Mouse (Mus musculus): ENCODE measurements around the gene F12. TPM values are rescaled to one million over a fixed set of nuclear protein-coding genes. Genes with fewer than 3 reads are reported as not detected.

Gene F12
- not detected in 2 replicates for total RNA-seq (2017)

DNA sequence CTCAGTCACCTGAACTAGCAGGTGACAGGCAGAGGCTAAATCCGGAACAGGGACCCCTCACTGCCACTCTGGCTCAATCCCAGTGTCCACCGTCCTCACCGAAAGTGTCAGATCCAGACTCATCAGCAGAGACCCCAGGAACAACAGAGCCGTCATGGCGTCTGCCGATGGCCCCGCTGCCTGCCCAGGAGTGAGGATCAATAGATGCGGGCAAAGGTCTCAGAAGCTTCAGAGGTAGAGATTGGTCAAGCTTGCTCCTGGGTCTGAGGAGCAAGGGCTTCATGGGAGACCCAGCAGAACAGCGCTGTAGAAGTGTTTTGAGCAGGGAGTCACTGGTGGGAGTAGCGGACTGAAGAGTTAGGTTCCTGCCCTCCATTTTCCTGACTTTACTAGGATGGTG lies at the start of gene F12:
F12 (minus strand) TSS at position 181 of the 400 bp plus-strand sequence.
- no peak for ATAC-seq (replicated peaks in 1 of 2; ENCODE audit: insufficient read depth in 1 of 2, low FRiP score in 2 of 2, low TSS enrichment in 1 of 2, low read depth in 1 of 2, poor library complexity in 2 of 2, severe bottlenecking in 2 of 2)

- ATAC-seq (replicated peaks in 1 of 2; ENCODE audit: insufficient read depth in 1 of 2, low FRiP score in 2 of 2, low TSS enrichment in 1 of 2, low read depth in 1 of 2, poor library complexity in 2 of 2, severe bottlenecking in 2 of 2): no peak
Measured at GRCm38 (mm10) chr13:55476256-55476655, 49.7 kb upstream of the F12 start.

DNA sequence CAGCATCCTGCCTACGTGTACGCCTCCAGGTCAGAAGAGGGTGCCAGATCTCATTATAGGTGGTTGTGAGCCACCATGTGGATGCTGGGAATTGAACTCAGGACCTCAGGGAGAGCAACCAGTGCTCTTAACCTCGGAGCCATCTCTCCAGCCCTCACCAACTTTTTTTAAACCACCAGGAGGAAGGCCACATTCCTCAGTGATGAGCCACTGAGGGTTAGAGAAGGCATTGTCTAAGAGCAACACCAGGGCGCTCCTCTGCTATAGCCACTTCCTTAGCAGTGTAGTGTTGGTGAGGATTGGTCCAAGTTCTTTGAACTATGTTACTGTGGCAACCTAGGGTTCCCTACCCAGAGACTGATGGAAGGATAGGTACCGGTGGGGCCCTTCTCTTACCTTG lies 49.2 kb upstream of the F12 start:
- ATAC-seq (replicated peaks in 1 of 2; ENCODE audit: insufficient read depth in 1 of 2, low FRiP score in 2 of 2, low TSS enrichment in 1 of 2, low read depth in 1 of 2, poor library complexity in 2 of 2, severe bottlenecking in 2 of 2): no peak

DNA sequence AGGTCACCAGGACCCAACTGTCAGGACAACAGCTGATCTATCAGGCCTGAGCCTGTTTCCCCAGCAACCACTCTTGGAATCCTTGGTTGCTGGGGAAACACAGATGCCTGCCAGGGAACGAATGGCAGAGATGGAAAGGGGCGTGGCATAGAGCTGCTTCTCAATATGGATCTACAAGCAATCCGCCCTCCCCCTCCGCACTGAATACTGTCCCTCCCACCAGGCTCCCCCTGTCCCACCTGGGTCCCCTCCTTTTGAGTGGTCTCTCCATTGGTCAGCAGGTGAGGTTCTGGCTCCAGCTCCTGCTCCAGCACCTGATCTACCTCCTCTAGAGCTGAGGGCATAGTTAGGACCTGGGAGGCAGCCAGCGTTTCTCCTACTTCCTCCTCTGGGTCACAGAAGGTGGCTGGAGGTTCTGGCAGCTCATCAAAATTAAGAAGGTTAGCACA lies 48.1 kb upstream of the F12 start:
- peak; percentile 8 to 48; a peak in 2 of 4 replicates for ATAC-seq (replicated peaks in 1 of 2; ENCODE audit: insufficient read depth in 1 of 2, low FRiP score in 2 of 2, low TSS enrichment in 1 of 2, low read depth in 1 of 2, poor library complexity in 2 of 2, severe bottlenecking in 2 of 2)

DNA sequence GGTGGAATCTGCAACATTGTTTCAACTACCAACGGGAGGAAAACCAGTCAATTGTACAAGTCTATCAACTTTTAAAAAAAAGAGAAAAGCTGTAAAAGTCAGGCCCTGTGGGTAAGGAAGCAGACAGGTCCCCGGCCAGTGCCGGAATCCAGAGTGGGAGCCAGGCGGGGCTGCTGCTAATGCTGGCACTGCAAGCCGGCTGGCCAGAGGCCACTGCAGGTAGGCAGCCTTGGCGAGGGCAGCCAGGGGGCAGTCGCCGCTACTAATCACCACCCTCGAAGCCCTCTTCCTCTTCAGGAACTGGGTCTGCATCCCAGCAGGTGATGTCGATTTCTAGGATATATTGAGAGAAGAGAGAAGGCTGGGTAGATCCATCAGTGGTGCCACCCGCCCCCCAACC lies 47.4 kb upstream of the F12 start:
- ATAC-seq (replicated peaks in 1 of 2; ENCODE audit: insufficient read depth in 1 of 2, low FRiP score in 2 of 2, low TSS enrichment in 1 of 2, low read depth in 1 of 2, poor library complexity in 2 of 2, severe bottlenecking in 2 of 2): no peak

DNA sequence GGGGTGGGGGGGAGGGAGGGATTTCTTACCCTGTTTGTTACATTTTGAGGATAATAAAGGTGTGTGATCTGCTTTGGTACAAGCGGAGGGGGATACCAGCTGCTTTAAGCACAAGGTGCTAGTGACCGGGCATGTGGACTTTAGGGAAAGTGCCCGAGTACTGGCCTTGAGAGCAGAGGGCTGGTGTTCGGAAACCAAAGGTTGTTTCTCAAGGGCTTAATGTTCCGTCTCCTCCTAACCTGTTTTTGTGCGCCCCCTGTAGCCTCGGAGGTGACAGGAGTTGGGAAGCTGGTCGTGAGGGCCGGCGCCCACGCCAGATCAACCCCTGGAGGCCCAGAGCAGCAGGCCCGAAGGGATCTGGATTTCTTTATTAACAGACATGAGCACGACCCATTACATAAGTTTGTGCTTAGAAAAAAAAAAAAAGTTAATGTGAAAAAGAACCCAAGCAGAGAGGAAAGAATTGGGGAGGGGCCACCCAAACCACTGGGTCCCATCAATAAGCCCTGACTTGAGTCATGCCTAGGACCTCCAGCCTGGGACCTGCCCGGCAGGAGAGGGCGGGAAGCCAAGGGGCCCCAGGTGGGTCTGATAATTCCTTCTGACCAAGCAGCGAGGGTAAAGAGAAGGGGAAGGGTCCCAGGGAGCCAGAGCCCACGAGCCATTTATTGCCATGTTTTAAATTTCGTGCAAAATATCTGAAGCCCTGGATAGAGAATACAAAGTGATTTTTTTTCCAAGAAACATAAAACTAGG lies 46.7 kb upstream of the F12 start:
- ATAC-seq (replicated peaks in 1 of 2; ENCODE audit: insufficient read depth in 1 of 2, low FRiP score in 2 of 2, low TSS enrichment in 1 of 2, low read depth in 1 of 2, poor library complexity in 2 of 2, severe bottlenecking in 2 of 2): no peak

GRCm38 (mm10) chr13:55472132-55473022 lies 45.8 kb upstream of the F12 start:
- peak in 1 of 2 experiments; percentile 3; a peak in 1 of 4 replicates for ATAC-seq (replicated peaks in 1 of 2; ENCODE audit: insufficient read depth in 1 of 2, low FRiP score in 2 of 2, low TSS enrichment in 1 of 2, low read depth in 1 of 2, poor library complexity in 2 of 2, severe bottlenecking in 2 of 2)

DNA sequence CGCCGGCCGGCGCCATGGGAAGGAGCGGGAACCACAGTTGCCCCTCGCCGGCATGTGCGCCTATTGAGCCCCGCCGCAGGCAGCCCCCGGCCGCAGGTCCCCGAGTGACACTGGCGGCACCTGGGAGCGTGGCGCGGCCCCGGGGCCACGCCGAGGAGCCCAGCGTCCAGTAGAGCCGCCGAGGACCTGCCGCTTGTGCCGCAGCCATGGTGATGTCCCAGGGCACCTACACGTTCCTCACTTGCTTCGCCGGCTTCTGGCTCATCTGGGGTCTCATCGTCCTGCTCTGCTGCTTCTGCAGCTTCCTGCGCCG lies 45.2 kb upstream of the F12 start:
- no peak for ATAC-seq (replicated peaks in 1 of 2; ENCODE audit: insufficient read depth in 1 of 2, low FRiP score in 2 of 2, low TSS enrichment in 1 of 2, low read depth in 1 of 2, poor library complexity in 2 of 2, severe bottlenecking in 2 of 2)

- ATAC-seq (replicated peaks in 1 of 2; ENCODE audit: insufficient read depth in 1 of 2, low FRiP score in 2 of 2, low TSS enrichment in 1 of 2, low read depth in 1 of 2, poor library complexity in 2 of 2, severe bottlenecking in 2 of 2): peak; percentile 43 to 65
Measured at GRCm38 (mm10) chr13:55471156-55471818, 44.7 kb upstream of the F12 start.

DNA sequence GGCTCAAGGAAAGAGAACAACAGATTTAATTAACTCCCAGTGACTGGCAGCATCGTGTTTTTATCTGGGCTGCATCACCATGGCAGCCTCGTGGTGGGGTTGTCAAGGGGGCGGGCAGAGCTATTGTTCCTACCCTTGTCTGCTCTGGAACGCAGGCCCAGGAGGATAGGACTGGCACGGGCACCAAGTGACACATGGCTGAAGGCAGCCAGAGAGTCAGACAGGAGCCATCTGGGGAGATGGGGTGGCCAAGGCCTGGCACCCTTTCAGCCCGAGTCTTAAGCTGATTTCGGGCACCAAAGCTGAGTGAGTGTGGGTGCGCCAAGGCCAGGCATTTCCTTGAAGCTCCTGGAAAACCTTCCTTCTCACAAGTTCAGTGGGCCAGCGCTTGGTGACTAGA lies 43.8 kb upstream of the F12 start:
- ATAC-seq (replicated peaks in 1 of 2; ENCODE audit: insufficient read depth in 1 of 2, low FRiP score in 2 of 2, low TSS enrichment in 1 of 2, low read depth in 1 of 2, poor library complexity in 2 of 2, severe bottlenecking in 2 of 2): no peak

DNA sequence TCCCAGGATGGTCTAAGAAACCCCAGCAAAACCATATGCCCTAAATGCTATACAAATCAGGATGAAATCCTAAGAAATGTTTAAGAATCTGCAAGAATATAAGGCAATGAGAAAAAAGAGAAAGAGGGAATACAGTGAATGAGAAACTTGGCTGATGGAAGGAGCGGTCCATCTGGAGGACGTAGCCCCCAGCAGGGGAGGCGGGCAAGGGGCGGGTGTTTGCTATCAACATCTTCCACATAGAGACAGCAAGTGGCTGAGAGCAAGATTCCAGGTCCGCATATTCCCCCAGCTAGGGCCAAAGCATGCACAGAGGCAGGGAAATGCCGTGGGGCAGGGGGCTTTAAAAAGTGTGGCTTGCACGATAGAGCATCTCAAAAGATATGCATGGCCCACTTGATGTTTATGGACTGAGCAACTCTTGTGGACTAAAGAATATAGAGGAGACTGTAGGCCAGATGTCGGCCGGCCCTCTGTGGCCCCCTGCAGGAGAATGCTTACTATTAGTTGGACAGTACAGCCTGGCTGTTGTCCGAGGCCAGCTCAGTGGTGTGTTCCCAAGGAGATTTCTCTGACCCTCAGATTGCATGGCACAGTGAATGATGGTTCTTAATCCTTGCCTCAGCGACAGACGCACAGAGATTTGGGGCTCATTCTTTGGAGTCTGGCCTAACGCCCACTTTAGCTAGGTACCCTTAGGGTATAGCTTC lies 42.4 kb upstream of the F12 start:
- ATAC-seq (replicated peaks in 1 of 2; ENCODE audit: insufficient read depth in 1 of 2, low FRiP score in 2 of 2, low TSS enrichment in 1 of 2, low read depth in 1 of 2, poor library complexity in 2 of 2, severe bottlenecking in 2 of 2): no peak

DNA sequence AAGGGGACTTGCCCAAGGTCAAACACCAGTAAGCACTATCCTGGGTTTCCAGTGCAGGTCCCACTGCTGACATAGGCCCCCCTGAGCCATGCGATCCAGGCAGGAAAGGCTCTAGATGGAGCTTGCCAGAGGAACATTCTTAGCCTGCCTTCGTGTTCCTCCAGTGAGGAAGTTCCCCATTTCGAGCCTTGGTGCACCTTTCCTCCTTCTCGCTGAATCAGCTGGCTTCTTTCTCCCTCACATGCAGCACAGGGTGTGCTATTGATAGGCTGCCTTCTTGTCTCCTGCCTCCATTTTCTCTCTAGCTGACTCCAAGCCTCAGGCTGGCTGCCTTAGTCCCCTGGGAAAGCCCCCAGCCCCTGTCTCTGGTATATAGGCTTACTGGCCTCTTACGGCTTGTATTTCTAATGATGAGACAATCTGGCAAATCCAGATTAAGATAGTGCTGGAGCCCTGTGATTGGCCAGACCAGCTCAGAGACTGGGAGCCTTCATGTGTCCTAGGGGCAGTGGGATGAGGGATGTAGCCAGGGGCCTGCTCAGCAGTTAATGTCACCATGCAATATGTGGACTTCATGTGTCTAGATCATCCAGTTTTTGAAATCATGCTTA lies 39.3 kb upstream of the F12 start:
- peak; percentile 24 to 48; a peak in 2 of 4 replicates for ATAC-seq (replicated peaks in 1 of 2; ENCODE audit: insufficient read depth in 1 of 2, low FRiP score in 2 of 2, low TSS enrichment in 1 of 2, low read depth in 1 of 2, poor library complexity in 2 of 2, severe bottlenecking in 2 of 2)

DNA sequence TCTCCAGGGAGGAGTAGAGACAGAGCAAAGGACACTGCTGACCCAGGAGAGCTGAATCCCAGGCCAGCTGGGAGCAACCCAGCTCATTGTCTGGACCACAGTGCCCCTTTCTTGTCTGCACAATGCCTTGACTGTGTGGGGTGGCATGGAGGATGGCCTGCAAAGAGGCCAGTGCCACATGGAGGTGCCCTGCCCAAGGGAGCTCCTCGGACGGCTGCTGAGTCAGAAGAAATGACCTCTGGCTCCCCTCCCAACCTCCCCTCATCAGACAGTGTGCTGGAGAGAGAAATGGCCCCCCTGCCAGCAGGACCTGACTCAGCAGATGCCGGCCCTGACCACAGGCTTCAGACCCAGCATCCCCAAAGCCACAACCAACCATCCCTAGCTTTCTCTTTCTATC lies 38.6 kb upstream of the F12 start:
- peak; percentile 17 to 18; a peak in 1 of 4 replicates for ATAC-seq (replicated peaks in 1 of 2; ENCODE audit: insufficient read depth in 1 of 2, low FRiP score in 2 of 2, low TSS enrichment in 1 of 2, low read depth in 1 of 2, poor library complexity in 2 of 2, severe bottlenecking in 2 of 2)

DNA sequence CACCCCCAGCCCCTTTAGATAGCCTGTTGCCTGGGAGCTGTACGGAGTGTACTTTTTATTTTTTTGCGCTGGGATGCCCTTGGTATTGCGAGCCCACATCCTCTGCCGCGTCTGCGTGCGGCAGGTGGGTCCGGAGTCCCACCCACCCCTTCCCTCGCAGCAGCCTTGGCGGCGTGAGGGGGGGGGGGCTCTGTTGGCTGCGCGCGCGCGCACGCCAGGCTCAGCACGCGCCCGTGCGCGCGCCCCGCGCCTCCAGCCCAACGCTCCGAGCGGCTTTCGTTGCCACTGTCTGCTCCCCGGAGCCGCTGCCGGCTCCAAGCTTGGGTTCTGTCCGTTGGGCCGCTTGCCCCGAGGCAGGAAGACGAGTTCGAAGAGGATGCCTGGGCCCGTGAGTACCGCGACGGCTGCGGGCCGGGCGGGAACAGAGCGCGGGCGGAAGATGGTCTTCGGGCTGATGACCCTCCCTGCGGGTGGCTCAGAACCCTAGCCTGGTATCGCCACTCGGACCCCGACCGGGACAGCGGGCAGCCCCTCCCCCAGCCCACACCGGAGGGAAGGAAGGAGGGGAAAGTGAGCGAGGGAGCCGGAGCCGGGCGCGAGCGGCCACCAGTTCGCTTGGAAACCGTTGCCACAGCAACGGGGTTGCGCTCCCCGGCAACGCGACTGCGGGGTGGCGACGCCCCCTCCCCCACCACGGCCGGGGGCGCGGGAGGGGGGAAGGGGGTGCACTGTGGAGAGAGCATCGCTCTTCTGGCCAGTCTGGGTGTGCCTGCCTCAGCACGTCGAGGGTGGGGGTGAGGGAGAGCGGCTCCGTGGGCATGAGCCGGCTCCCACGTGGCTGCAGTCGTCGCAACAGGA lies 37.7 kb upstream of the F12 start, which contains the start of gene Prr7:
Prr7 (plus strand) TSS at position 241 of the 858 bp plus-strand sequence.
- ATAC-seq (replicated peaks in 1 of 2; ENCODE audit: insufficient read depth in 1 of 2, low FRiP score in 2 of 2, low TSS enrichment in 1 of 2, low read depth in 1 of 2, poor library complexity in 2 of 2, severe bottlenecking in 2 of 2): peak in 1 of 2 experiments; percentile 26; a peak in 1 of 4 replicates

GRCm38 (mm10) chr13:55463399-55464026 lies 36.9 kb upstream of the F12 start:
- ATAC-seq (replicated peaks in 1 of 2; ENCODE audit: insufficient read depth in 1 of 2, low FRiP score in 2 of 2, low TSS enrichment in 1 of 2, low read depth in 1 of 2, poor library complexity in 2 of 2, severe bottlenecking in 2 of 2): no peak

DNA sequence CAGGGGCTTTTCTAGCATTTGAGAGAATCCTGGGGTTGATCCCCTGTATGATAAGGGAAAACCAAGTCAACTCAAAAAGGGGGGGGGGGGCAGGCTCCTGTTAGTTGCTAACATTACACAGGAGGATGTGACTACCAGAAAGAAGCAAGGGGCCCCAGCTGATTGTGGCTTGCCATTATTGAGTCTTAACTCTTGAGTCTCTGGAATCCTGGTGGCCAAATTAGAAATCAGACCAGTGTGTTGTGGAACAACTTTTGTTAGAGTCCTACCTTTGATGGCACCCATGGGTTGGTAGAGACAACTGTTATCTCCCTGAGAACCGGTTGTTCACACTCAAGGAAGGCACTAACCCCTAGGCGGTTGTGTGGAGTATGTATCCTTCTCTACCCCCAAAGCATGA lies 36.4 kb upstream of the F12 start:
- ATAC-seq (replicated peaks in 1 of 2; ENCODE audit: insufficient read depth in 1 of 2, low FRiP score in 2 of 2, low TSS enrichment in 1 of 2, low read depth in 1 of 2, poor library complexity in 2 of 2, severe bottlenecking in 2 of 2): no peak
